Mouse (Mus musculus) liver, embryonic 14.5 days (tissue): ENCODE measurements around the gene Fbxl18.

Experiments
- CTCF ChIP-seq: IDR thresholded peaks from 2 replicates; pipeline ENCODE4 v1.5.1; 2016; ENCODE audit warnings: antibody characterized with exemption, low read depth, control low read depth
- EP300 ChIP-seq: IDR thresholded peaks from 2 replicates; pipeline ENCODE4 v1.6.1; 2016; ENCODE audit warnings: antibody characterized with exemption, low read depth

DNA sequence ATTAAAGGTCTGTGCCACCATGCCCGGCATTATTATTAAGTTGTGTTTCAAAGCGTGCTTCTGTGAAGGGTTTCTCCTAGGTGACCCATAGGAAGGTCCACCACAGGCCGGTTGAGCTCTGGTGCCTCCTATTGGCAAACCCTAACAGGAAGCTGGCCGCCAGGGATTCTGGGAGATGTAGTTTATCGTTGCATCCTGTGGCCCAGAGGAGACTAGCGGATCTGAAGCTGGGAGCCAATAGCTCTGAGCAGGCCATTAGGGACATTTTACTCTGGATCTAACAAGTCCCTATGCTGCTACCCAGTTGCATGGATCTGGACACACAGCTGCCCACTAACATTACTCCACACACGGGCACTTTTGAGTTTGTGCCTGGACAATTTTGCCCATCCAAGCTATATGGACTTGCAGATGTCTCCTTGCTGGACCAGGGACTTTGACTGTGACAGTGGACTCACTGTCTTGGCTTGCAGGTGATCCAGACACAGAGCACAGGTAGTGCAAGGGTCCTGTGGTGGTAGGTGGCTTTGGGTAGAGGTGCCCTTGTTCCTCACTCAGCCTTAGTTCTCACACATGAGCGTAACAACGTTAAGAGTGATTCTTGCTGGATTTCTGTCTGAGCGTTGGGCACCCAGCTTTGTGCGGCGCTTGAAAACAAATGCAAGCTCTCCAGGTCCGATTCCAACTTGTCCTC, 40.6 kb upstream of the Fbxl18 start:
- peak; percentile 69 for TF ChIP-seq CTCF
- no peak for TF ChIP-seq EP300
